Mouse (Mus musculus) lung, postnatal 0 days (tissue): Measurements from ENCODE around the gene Cdyl.

ENCODE experiments used
- CTCF ChIP-seq: IDR thresholded peaks from 2 replicates; pipeline ENCODE4 v1.5.1; 2016; ENCODE audit warnings: antibody characterized with exemption, mild to moderate bottlenecking
- EP300 ChIP-seq: IDR thresholded peaks from 2 replicates; pipeline ENCODE4 v1.6.1; 2016; ENCODE audit warnings: antibody characterized with exemption, mild to moderate bottlenecking, control low read depth

DNA sequence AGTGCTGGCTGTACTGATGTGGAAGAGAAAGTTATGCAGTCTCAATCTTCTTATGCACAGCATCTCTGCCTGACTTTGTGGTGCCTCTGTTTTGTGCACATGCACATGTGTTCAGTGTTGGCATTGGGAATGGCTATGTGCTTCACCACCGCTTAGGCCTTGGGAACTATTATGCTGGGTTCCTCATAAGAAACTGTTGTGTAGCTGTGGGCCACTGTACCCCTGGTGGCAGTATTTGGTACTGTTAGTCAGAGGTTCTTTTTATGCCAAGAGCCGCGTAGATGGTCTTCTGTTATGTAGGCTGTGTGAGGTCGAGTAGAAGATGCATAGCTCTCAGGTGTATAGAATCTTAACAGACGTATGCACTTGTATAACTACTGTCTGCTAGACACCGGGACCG, 147.4 kb downstream of the Cdyl start:
- TF ChIP-seq CTCF (peak; percentile 43), EP300 (no peak)
